Mouse (Mus musculus) lung, embryonic 16.5 days (tissue): ENCODE results near the gene Snrnp27. TPM values are rescaled to one million over a fixed set of nuclear protein-coding genes. Genes with fewer than 3 reads are reported as not detected.

Source experiments
- ATAC-seq: fragments of 200-750 bp; cut with Nextera tagmentation; 2 replicates; pipeline ENCODE4 v1.8.0; 2017; ENCODE audit warnings: low read depth, mild to moderate bottlenecking, moderate library complexity
- H3K27ac ChIP-seq: fragments of 300-500 bp; sonication (generic); 2 replicates; pipeline ENCODE4 v1.5.1; 2014; ENCODE audit warnings: mild to moderate bottlenecking, control low read depth, low read length
- H3K27me3 ChIP-seq: fragments of 300-500 bp; sonication (generic); 2 replicates; pipeline ENCODE4 v1.6.1; 2014; ENCODE audit warnings: low read depth, low read length, mixed read lengths; ENCODE audit not compliant: control insufficient read depth, insufficient read depth
- H3K36me3 ChIP-seq: fragments of 300-500 bp; sonication (generic); 2 replicates; pipeline ENCODE4 v1.6.1; 2014; ENCODE audit warnings: low read length; ENCODE audit not compliant: control insufficient read depth, insufficient read depth
- H3K4me1 ChIP-seq: fragments of 300-500 bp; sonication (generic); replicated peaks from 2 replicates; pipeline ENCODE4 v1.6.1; 2014; ENCODE audit warnings: low read length, mixed read lengths; ENCODE audit not compliant: control insufficient read depth, insufficient read depth
- H3K4me2 ChIP-seq: fragments of 300-500 bp; sonication (generic); 2 replicates; pipeline ENCODE4 v1.6.1; 2014; ENCODE audit warnings: low read depth, low read length, control low read depth
- H3K4me3 ChIP-seq: fragments of 300-500 bp; sonication (generic); 2 replicates; pipeline ENCODE4 v1.5.1; 2014; ENCODE audit warnings: mild to moderate bottlenecking, low read length, control low read depth
- H3K9ac ChIP-seq: fragments of 300-500 bp; sonication (generic); 2 replicates; pipeline ENCODE4 v1.6.1; 2014; ENCODE audit warnings: low read length, control low read depth
- H3K9me3 ChIP-seq: fragments of 300-500 bp; sonication (generic); 2 replicates; pipeline ENCODE4 v1.6.1; 2016; ENCODE audit warnings: low read length; ENCODE audit not compliant: control insufficient read depth
- WGBS: fragments of 180-500 bp; shearing (Covaris S2); extraction: QIAGEN DNeasy Blood & Tissue Kit; methylation state at CpG from one replicate; pipeline ENCODE4 v1.1.7; 2014; 5-methylcytosine and 5-hydroxymethylcytosine counted together
- polyA plus RNA-seq: library from polyadenylated mRNA; unstranded; fragments of >200 nt; fragmentation: Nextera tagmentation; extraction: Ambion mirVana; gene quantifications from 2 replicates; pipeline ENCODE4 v1.2.1, GENCODE M21; 2015

Snrnp27 gene
- polyA plus RNA-seq, 1 experiment from 2014 or later, result 107 TPM

DNA sequence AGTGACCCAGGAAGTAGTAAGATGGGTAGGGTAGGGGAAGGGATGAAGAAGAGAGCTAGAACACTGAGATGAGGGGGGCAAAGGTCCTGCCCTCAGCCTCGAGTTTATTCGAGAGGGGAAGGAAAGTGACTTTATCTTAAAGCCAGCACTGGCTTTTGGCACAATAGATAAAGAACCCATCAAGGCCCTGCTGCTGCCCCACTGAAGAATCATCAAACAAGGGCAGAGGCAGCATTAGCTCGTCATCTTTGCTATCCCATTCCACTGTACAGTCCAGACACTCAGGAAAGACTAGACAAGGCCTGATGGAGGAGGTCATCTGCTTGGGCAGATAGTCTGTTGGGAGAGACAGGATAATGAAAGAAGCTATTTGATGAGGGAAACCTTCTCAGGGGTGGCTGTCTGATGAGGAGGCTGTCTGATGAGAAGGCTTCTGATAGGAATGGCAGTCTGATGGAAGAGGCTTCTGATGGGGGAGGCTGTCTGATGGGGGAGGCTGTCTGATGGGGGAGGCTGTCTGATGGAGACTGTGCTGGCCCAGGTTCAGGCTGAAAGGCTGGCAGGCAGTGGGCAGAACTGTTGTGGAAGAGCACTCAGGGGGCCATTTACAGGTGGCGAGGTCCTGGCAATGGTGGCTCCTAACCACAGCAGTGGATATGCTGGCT, 47.0 kb downstream of the Snrnp27 start:
- no peak for ATAC-seq
- no peak overlapping the region for H3K27ac ChIP-seq

DNA sequence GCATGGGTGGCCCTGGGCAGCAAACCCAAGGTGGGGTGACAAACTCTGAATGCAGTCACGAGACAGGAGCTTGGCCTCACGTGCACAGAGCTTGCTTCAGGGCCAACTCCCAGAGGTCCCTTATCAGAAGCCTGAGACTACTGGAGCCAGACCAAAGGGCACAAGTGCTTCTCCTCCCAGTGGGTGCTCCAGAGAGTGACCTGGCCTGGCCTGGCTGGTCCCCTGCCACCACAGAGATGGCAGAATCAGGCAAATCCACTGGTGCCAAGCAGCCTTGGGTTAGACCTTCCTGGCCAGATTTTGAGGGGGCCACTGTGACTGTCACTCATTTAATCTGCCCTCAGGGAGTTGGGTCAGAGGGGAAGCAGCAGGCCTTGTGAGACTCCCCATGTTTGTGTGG, 47.8 kb downstream of the Snrnp27 start:
- Histone ChIP-seq H3K36me3 (no peaks in the 10 kb centered on the region), H3K9ac (no peak overlapping the region), H3K9me3 (no peaks in the 10 kb centered on the region), H3K4me3 (no peak overlapping the region), H3K4me1 (no peaks in the 10 kb centered on the region), H3K27ac (no peak overlapping the region), H3K27me3 (no peaks in the 10 kb centered on the region), H3K4me2 (no peak overlapping the region)
- WGBS, result 53% methylated on average over 2 of the region's 2 CpGs
- no peak for ATAC-seq

More for the DNA sequence above, 47.0 kb downstream of the Snrnp27 start:
- 55% methylated on average over 4 of the region's 4 CpGs for WGBS
- H3K36me3 ChIP-seq, result no peaks in the 10 kb centered on the region
- H3K9ac ChIP-seq, result no peak overlapping the region
- no peaks in the 10 kb centered on the region for H3K4me1 ChIP-seq
- no peaks in the 10 kb centered on the region for H3K9me3 ChIP-seq
- H3K4me2 ChIP-seq, result no peak overlapping the region
- H3K27me3 ChIP-seq, result no peaks in the 10 kb centered on the region
- no peak overlapping the region for H3K4me3 ChIP-seq

DNA sequence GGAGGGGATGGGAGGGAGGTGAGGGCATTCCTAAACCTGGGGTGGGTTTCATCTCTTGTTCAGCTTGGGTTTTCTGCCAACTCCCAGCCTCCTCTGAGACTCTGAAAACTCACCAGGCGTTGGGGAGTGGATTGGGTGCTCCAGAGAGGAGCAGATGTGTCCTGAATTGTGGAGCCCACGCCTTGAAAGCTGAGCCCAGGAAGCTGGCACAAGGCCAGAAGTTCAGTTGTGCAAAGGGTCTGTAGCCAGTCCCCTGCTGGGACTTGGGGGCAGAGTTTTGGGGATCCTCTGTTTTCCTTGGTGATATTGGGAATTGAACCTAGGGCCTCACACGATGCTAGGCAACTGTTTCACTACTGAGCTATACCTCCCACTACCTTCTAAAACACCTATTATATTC, 54.2 kb downstream of the Snrnp27 start:
- no peak for ATAC-seq
- 54% methylated on average over 3 of the region's 3 CpGs for WGBS

DNA sequence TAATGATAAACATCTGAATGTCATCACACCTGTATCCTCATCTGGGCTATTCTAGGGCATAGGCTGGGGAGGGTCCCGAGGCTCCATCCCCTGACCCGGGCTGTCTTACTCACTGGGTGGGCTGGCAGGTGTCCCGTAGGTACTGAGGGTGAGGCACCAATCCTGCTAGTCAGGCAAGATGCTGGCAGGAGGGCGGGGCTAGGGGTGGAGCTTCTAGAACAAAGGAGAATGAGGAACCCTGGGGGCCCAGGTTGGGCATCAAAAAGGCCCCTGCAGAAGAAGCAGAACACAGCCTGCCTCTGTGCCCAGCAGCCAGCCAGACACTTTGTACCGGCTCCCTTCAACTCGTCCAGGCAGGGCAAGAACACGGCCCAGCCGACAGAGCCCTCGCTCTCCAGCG, 56.4 kb downstream of the Snrnp27 start, which contains the start of gene Asprv1:
Gene Asprv1 (plus strand): TSS at position 219 of the 400 bp plus-strand sequence.
- Histone ChIP-seq H3K4me3 (no peak within 1 kb of the TSS), H3K27me3 (no peaks in the 10 kb centered on the region), H3K9me3 (no peaks in the 10 kb centered on the region), H3K27ac (no peak within 1 kb of the TSS), H3K9ac (no peak within 1 kb of the TSS), H3K36me3 (no peaks in the 10 kb centered on the region), H3K4me1 (peaks cover 4% of the 10 kb centered on the region), H3K4me2 (no peak within 1 kb of the TSS)
- no peak for ATAC-seq
- WGBS, result 47% methylated on average over 10 of the region's 10 CpGs

More for the DNA sequence above, 54.2 kb downstream of the Snrnp27 start:
- Histone ChIP-seq H3K9me3 (no peaks in the 10 kb centered on the region), H3K27me3 (no peaks in the 10 kb centered on the region), H3K36me3 (no peaks in the 10 kb centered on the region), H3K27ac (no peak overlapping the region), H3K4me3 (no peak overlapping the region), H3K4me1 (no peaks in the 10 kb centered on the region), H3K4me2 (no peak overlapping the region), H3K9ac (no peak overlapping the region)

Other genes with a start within 250 kb of the Snrnp27 start
- 23.8 and 26.7 TPM in 2 replicates for gene C87436, start 246.1 kb downstream of the Snrnp27 start, polyA plus RNA-seq
- gene Pcbp1, start 158.2 kb downstream of the Snrnp27 start, polyA plus RNA-seq, result 168 and 192 TPM in 2 replicates
- gene Asprv1, start 56.4 kb downstream of the Snrnp27 start, polyA plus RNA-seq, result 1.0 and 5.3 TPM in 2 replicates
- 15.2 and 15.5 TPM in 2 replicates for gene Mxd1, start 15.4 kb downstream of the Snrnp27 start, polyA plus RNA-seq
- gene Gmcl1, start 48.9 kb upstream of the Snrnp27 start, polyA plus RNA-seq, result 22.9 and 23.1 TPM in 2 replicates
- gene Anxa4, start 109.1 kb upstream of the Snrnp27 start, polyA plus RNA-seq, result 149 and 154 TPM in 2 replicates
- gene Aak1, start 165.0 kb upstream of the Snrnp27 start, polyA plus RNA-seq, result 11.6 and 12.4 TPM in 2 replicates